Mouse (Mus musculus): ENCODE data around the gene Gse1. TPM values are rescaled to one million over a fixed set of nuclear protein-coding genes. Genes with fewer than 3 reads are reported as not detected.

Gene Gse1
- polyA plus RNA-seq, 1 experiment = 52.4 TPM

DNA sequence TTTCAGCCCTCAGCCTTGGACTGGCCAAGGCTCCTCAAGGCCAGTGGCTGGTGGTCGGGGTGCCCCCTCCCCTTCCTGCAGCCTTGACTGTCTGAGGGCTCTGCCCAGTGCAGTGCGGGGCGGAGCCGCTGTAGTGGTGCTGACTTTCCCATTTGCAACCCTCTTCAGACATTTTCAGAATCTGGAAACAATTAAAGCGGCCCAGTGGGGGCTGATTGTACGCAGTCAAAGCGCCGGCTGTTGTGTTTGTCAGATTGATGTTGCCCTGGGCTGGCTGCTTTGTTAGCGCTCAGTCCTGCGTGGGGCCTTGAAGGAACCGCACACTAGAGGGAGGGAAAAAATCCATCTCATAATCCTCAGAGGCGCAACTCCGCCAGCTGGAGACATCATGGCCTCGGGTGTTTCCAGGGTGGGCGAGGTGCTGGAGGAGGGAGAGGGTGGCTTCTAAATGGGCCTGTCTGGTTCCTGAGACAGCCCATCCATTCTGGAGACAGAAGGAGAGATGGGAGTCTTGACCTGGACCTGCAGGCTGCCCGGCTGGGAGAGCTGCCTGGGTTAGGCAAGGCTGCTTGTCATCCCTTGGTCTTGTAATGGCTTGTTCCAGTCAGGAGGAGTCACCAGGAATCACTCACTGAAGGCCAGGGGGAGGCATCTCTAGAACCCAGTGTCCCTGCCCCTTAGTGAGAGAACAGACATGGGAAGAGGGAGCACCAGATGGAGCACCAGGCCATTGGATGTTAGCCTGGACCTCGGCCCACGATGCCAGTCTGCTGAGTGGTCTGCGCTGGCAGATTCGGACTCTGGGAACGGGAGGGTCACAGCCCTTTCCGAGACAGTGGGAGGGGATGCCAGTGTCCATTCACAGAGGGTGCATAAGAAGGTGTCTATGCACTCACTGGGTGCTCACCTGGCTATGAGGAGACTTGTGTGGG, 70.6 kb downstream of the Gse1 start:
- 74% methylated on average over 22 of the region's 22 CpGs for WGBS
- TF ChIP-seq CTCF (IDR thresholded peaks at IDR 0.05; ENCODE audit: borderline replicate concordance, insufficient read depth, low read depth, low read length) = no peak
- no peak for TF ChIP-seq POLR2A (IDR thresholded peaks at IDR 0.05; ENCODE audit: borderline replicate concordance, insufficient read depth, low read length)
- H3K27me3 ChIP-seq (ENCODE audit: control insufficient read depth, insufficient read depth, low read length) = no peaks in the 10 kb centered on the region
- no peak overlapping the region for H3K4me3 ChIP-seq (replicated peaks; ENCODE audit: insufficient read depth, low read depth, low read length)
- no peak for DNase-seq
- H3K4me1 ChIP-seq (ENCODE audit: control insufficient read depth, insufficient read depth, low read length) = peaks cover 33% of the 10 kb centered on the region
- H3K27ac ChIP-seq (ENCODE audit: insufficient read depth, low read length) = no peak overlapping the region

DNA sequence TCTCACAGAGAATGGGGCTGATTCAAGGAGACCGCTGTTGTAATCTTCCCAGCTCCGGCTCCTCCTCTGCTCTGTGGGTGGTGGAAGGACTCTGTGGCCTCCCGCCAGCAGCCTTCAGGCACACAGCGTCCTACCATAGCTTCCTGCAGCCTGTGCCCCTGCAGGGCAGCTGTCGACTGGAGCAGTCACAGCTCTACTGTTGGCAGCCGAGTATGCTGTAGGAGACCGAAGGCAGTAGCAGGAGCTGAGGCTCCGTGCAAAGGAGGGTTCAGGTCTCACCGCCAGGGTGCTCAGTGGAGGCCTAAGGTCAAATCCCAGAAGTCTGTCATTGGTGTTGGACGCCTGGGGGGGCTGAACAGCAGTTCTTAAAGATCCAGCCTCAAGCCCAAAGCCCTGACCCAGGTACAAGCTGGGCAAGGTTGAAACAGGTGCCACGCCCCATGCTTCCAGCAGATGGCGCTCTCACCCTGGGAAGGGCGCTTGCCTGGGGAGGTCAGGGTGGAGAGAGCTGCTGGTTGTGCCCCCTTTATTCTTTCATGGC, 72.4 kb downstream of the Gse1 start:
- peak; percentile 73 to 88 for DNase-seq
- TF ChIP-seq CTCF (IDR thresholded peaks at IDR 0.05; ENCODE audit: borderline replicate concordance, insufficient read depth, low read depth, low read length) (peak; percentile 98), POLR2A (IDR thresholded peaks at IDR 0.05; ENCODE audit: borderline replicate concordance, insufficient read depth, low read length) (no peak)
- WGBS = 6% methylated on average over 13 of the region's 13 CpGs
- no peak overlapping the region for H3K27ac ChIP-seq (ENCODE audit: insufficient read depth, low read length)
- peaks cover 27% of the 10 kb centered on the region for H3K4me1 ChIP-seq (ENCODE audit: control insufficient read depth, insufficient read depth, low read length)
- H3K4me3 ChIP-seq (replicated peaks; ENCODE audit: insufficient read depth, low read depth, low read length) = no peak overlapping the region
- H3K27me3 ChIP-seq (ENCODE audit: control insufficient read depth, insufficient read depth, low read length) = no peaks in the 10 kb centered on the region

DNA sequence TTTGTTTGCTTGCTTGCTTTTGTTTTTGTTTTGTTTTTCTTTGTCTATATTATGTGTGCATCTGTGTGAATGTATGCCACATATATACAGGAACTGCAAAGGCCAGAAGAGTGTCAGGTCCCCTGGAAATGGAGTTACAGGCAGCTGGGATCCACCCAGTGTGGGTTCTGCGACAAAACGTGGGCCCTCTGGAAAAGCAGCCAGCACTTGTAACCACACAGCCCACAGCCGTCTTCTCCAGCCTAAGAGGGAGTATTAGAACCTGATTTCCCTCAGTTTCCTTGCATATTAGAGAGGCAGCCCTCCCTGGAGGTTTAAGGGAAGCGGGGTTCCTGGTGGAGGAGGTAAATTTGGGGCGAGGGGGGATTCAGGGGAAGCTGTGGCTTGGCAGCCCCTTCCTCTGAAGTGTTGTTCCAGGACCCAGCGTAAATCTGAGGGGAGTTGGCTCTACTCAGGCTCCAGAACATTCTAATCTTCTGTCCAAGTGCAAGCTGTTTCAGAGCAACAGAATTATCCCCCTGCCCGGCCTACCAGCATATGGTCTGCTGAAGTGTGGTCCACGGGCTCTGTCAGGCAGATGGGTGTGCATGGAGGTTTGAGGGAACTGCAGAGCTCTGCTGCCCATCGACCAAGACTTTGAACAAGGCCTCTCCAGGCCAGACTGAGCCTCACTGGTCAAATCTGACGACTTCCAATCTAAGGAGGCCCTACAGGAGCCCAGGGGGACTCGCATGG, 74.9 kb downstream of the Gse1 start:
- WGBS = 74% methylated on average over 11 of the region's 11 CpGs
- TF ChIP-seq CTCF (IDR thresholded peaks at IDR 0.05; ENCODE audit: borderline replicate concordance, insufficient read depth, low read depth, low read length) (no peak), POLR2A (IDR thresholded peaks at IDR 0.05; ENCODE audit: borderline replicate concordance, insufficient read depth, low read length) (no peak)

DNA sequence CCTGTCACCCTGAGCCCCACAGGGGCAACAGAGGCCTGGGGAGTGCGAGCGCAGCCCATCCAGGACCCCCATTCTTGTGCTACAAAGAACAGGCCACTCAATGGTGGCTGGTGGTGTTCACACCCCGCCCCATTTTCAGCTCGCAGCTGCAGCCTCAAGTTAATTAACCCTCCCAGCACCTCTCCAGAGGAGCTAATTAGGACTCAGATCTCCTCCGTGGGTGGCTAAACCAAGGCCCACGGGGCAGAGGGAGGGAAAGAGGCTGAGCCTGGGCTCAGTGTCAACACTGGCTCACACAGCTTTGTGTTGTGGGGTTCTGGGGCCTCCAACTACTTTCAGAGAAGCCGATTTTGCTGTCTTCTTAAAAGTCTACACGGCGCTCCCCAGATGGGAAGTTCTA, 75.8 kb downstream of the Gse1 start:
- no peak overlapping the region for H3K4me3 ChIP-seq (replicated peaks; ENCODE audit: insufficient read depth, low read depth, low read length)
- no peaks in the 10 kb centered on the region for H3K27me3 ChIP-seq (ENCODE audit: control insufficient read depth, insufficient read depth, low read length)
- WGBS = 73% methylated on average over 9 of the region's 9 CpGs
- no peak overlapping the region for H3K27ac ChIP-seq (ENCODE audit: insufficient read depth, low read length)
- peaks cover 45% of the 10 kb centered on the region for H3K4me1 ChIP-seq (ENCODE audit: control insufficient read depth, insufficient read depth, low read length)
- no peak for DNase-seq
- TF ChIP-seq CTCF (IDR thresholded peaks at IDR 0.05; ENCODE audit: borderline replicate concordance, insufficient read depth, low read depth, low read length) (no peak), POLR2A (IDR thresholded peaks at IDR 0.05; ENCODE audit: borderline replicate concordance, insufficient read depth, low read length) (no peak)

More for the DNA sequence above, 74.9 kb downstream of the Gse1 start:
- Histone ChIP-seq H3K27ac (ENCODE audit: insufficient read depth, low read length) (no peak overlapping the region), H3K4me3 (replicated peaks; ENCODE audit: insufficient read depth, low read depth, low read length) (no peak overlapping the region), H3K4me1 (ENCODE audit: control insufficient read depth, insufficient read depth, low read length) (peaks cover 41% of the 10 kb centered on the region), H3K27me3 (ENCODE audit: control insufficient read depth, insufficient read depth, low read length) (no peaks in the 10 kb centered on the region)
- DNase-seq = no peak

DNA sequence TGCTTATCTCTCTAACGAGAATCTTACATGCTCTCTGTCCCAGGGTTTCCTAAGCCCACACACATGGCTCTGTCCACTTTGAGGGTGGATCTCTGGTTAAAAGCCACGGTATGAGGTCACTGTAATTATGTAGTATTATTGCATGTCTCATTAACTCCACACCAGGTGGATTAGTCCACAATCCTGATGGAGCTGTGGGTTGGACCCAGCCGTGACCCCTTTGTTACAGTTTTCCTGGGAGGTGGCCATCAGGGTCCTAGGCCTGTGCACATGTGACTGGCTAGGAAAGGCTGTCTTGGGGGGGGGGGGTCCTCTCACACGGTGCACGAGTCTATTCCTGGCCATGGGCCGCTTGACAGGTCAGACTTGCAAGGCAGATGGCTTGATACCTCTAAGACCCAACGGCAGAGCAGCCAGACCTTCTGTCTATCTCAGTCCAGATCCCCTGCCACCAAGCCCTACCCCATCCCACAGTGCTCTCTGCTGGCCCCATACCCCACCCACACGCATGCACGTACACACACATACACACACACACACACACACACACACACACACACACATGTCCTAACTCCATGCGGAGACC, 77.6 kb downstream of the Gse1 start:
- Histone ChIP-seq H3K4me1 (ENCODE audit: control insufficient read depth, insufficient read depth, low read length) (peaks cover 50% of the 10 kb centered on the region), H3K27ac (ENCODE audit: insufficient read depth, low read length) (no peak overlapping the region), H3K4me3 (replicated peaks; ENCODE audit: insufficient read depth, low read depth, low read length) (no peak overlapping the region), H3K27me3 (ENCODE audit: control insufficient read depth, insufficient read depth, low read length) (no peaks in the 10 kb centered on the region)
- TF ChIP-seq CTCF (IDR thresholded peaks at IDR 0.05; ENCODE audit: borderline replicate concordance, insufficient read depth, low read depth, low read length) (no peak), POLR2A (IDR thresholded peaks at IDR 0.05; ENCODE audit: borderline replicate concordance, insufficient read depth, low read length) (no peak)
- DNase-seq = no peak
- 72% methylated on average over 10 of the region's 10 CpGs for WGBS

DNA sequence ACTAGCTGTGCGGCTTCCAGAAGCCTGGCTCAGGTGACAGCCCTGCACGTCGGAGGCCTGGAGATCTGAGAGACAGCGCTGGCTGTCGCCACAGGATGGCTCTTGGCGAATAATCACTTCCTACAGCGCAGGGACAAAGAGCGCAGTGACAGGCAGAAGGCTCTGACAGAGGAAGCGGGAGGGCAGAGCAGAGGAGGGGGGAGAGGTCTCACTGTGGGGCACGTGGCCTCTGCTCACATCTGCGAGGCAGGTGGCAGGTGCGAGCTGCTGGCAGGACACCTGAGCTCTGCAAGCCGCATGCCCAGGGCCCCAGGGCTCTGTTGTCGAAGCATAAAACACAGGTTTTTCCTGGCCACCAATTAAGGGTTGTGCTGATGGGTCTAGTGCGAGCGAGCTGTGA, 78.8 kb downstream of the Gse1 start:
- DNase-seq = peak; percentile 56
- no peak overlapping the region for H3K4me3 ChIP-seq (replicated peaks; ENCODE audit: insufficient read depth, low read depth, low read length)
- 19% methylated on average over 16 of the region's 16 CpGs for WGBS
- no peaks in the 10 kb centered on the region for H3K27me3 ChIP-seq (ENCODE audit: control insufficient read depth, insufficient read depth, low read length)
- peaks cover 49% of the 10 kb centered on the region for H3K4me1 ChIP-seq (ENCODE audit: control insufficient read depth, insufficient read depth, low read length)
- TF ChIP-seq POLR2A (IDR thresholded peaks at IDR 0.05; ENCODE audit: borderline replicate concordance, insufficient read depth, low read length) (no peak), CTCF (IDR thresholded peaks at IDR 0.05; ENCODE audit: borderline replicate concordance, insufficient read depth, low read depth, low read length) (no peak)
- no peak overlapping the region for H3K27ac ChIP-seq (ENCODE audit: insufficient read depth, low read length)

DNA sequence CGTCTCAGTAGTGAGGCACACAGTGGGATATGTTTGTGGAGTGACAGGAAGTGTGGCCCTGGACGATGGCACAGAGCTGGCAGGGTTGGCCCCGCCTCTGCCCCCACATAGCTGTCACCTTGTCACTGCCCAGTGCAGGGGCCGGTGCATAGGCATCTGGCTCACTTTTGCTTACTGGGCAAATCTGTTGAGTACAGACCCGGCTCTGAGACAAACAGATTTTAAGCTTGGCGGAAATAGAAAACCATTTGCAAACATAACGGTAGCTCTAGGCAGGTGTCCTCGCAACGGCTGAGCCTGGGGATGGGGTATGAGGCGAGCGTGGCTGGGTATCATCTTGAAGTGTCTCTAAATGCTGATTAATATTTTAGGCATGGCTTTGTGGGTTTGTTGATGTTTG, 79.3 kb downstream of the Gse1 start:
- TF ChIP-seq POLR2A (IDR thresholded peaks at IDR 0.05; ENCODE audit: borderline replicate concordance, insufficient read depth, low read length) = no peak
- no peak for TF ChIP-seq CTCF (IDR thresholded peaks at IDR 0.05; ENCODE audit: borderline replicate concordance, insufficient read depth, low read depth, low read length)
- no peak for DNase-seq
- Histone ChIP-seq H3K27me3 (ENCODE audit: control insufficient read depth, insufficient read depth, low read length) (no peaks in the 10 kb centered on the region), H3K27ac (ENCODE audit: insufficient read depth, low read length) (no peak overlapping the region), H3K4me1 (ENCODE audit: control insufficient read depth, insufficient read depth, low read length) (peaks cover 49% of the 10 kb centered on the region), H3K4me3 (replicated peaks; ENCODE audit: insufficient read depth, low read depth, low read length) (no peak overlapping the region)
- WGBS = 65% methylated on average over 11 of the region's 11 CpGs

All from cerebellum, adult 2 months (tissue).